Mouse (Mus musculus): ENCODE results near the gene Ascl3.

GRCm38 (mm10) chr7:109690101-109690500 is 41.4 kb downstream of the Ascl3 start:
- TF ChIP-seq POLR2A (IDR thresholded peaks at IDR 0.05; ENCODE audit: low read depth, low read length) (no peak), CTCF (IDR thresholded peaks at IDR 0.05; ENCODE audit: borderline replicate concordance, insufficient read depth, low read length) (no peak)
